Mouse (Mus musculus): ENCODE measurements around the gene Gm13271. TPM values are rescaled to one million over a fixed set of nuclear protein-coding genes. Genes with fewer than 3 reads are reported as not detected.

Gm13271 gene
- polyA plus RNA-seq, 1 experiment from 2014 or later = 0.30 TPM

Other genes starting within 250 kb of the Gm13271 start
- gene Ifnb1, start 232.1 kb upstream of the Gm13271 start, polyA plus RNA-seq (2016; fragmentation: Nextera tagmentation; extraction: Ambion mirVana) = not detected in 2 replicates
- not detected in 2 replicates for gene Ifna15, start 196.6 kb upstream of the Gm13271 start, polyA plus RNA-seq (2016; fragmentation: Nextera tagmentation; extraction: Ambion mirVana)
- not detected in 2 replicates for gene Ifna14, start 183.1 kb upstream of the Gm13271 start, polyA plus RNA-seq (2016; fragmentation: Nextera tagmentation; extraction: Ambion mirVana)
- gene Ifna9, start 162.5 kb upstream of the Gm13271 start, polyA plus RNA-seq (2016; fragmentation: Nextera tagmentation; extraction: Ambion mirVana) = not detected in 2 replicates
- not detected in 2 replicates for gene Ifna12, start 151.5 kb upstream of the Gm13271 start, polyA plus RNA-seq (2016; fragmentation: Nextera tagmentation; extraction: Ambion mirVana)
- not detected in 2 replicates for gene C87499, start 120.5 kb upstream of the Gm13271 start, polyA plus RNA-seq (2016; fragmentation: Nextera tagmentation; extraction: Ambion mirVana)
- gene Ifna13, start 110.4 kb upstream of the Gm13271 start, polyA plus RNA-seq (2016; fragmentation: Nextera tagmentation; extraction: Ambion mirVana) = not detected in 2 replicates
- gene Ifna16, start 77.9 kb upstream of the Gm13271 start, polyA plus RNA-seq (2016; fragmentation: Nextera tagmentation; extraction: Ambion mirVana) = not detected in 2 replicates
- not detected in 2 replicates for gene Ifna2, start 71.0 kb upstream of the Gm13271 start, polyA plus RNA-seq (2016; fragmentation: Nextera tagmentation; extraction: Ambion mirVana)
- gene Ifnab, start 63.5 kb upstream of the Gm13271 start, polyA plus RNA-seq (2016; fragmentation: Nextera tagmentation; extraction: Ambion mirVana) = not detected in 2 replicates
- gene Gm26566, start 33.1 kb upstream of the Gm13271 start, polyA plus RNA-seq (2016; fragmentation: Nextera tagmentation; extraction: Ambion mirVana) = 1.1 and 1.2 TPM in 2 replicates
- 83.9 and 88.7 TPM in 2 replicates for gene Klhl9, start 32.4 kb upstream of the Gm13271 start, polyA plus RNA-seq (2016; fragmentation: Nextera tagmentation; extraction: Ambion mirVana)
- gene Gm13283, start 5.3 kb downstream of the Gm13271 start, polyA plus RNA-seq (2016; fragmentation: Nextera tagmentation; extraction: Ambion mirVana) = 0.28 and 0.36 TPM in 2 replicates
- not detected in 2 replicates for gene Gm13290, start 19.0 kb downstream of the Gm13271 start, polyA plus RNA-seq (2016; fragmentation: Nextera tagmentation; extraction: Ambion mirVana)
- not detected in 2 replicates for gene Gm13289, start 22.1 kb downstream of the Gm13271 start, polyA plus RNA-seq (2016; fragmentation: Nextera tagmentation; extraction: Ambion mirVana)
- gene Gm13272, start 25.0 kb downstream of the Gm13271 start, polyA plus RNA-seq (2016; fragmentation: Nextera tagmentation; extraction: Ambion mirVana) = not detected in 2 replicates
- 0.21 TPM in 1 of 2 replicates, not detected in the other for gene Ifnz, start 27.3 kb downstream of the Gm13271 start, polyA plus RNA-seq (2016; fragmentation: Nextera tagmentation; extraction: Ambion mirVana)
- gene Gm13276, start 30.8 kb downstream of the Gm13271 start, polyA plus RNA-seq (2016; fragmentation: Nextera tagmentation; extraction: Ambion mirVana) = not detected in 2 replicates
- gene Gm13277, start 33.8 kb downstream of the Gm13271 start, polyA plus RNA-seq (2016; fragmentation: Nextera tagmentation; extraction: Ambion mirVana) = not detected in 2 replicates
- gene Gm13278, start 36.7 kb downstream of the Gm13271 start, polyA plus RNA-seq (2016; fragmentation: Nextera tagmentation; extraction: Ambion mirVana) = not detected in 2 replicates
- gene Gm13275, start 39.6 kb downstream of the Gm13271 start, polyA plus RNA-seq (2016; fragmentation: Nextera tagmentation; extraction: Ambion mirVana) = not detected in 2 replicates
- gene Gm13279, start 42.5 kb downstream of the Gm13271 start, polyA plus RNA-seq (2016; fragmentation: Nextera tagmentation; extraction: Ambion mirVana) = not detected in 2 replicates
- gene Gm13285, start 44.8 kb downstream of the Gm13271 start, polyA plus RNA-seq (2016; fragmentation: Nextera tagmentation; extraction: Ambion mirVana) = 0.34 and 0.79 TPM in 2 replicates
- gene Gm13287, start 48.4 kb downstream of the Gm13271 start, polyA plus RNA-seq (2016; fragmentation: Nextera tagmentation; extraction: Ambion mirVana) = not detected in 2 replicates
- not detected in 2 replicates for gene Gm13288, start 50.7 kb downstream of the Gm13271 start, polyA plus RNA-seq (2016; fragmentation: Nextera tagmentation; extraction: Ambion mirVana)
- not detected in 2 replicates for gene Ifna7, start 61.4 kb downstream of the Gm13271 start, polyA plus RNA-seq (2016; fragmentation: Nextera tagmentation; extraction: Ambion mirVana)
- not detected in 2 replicates for gene Ifna11, start 65.1 kb downstream of the Gm13271 start, polyA plus RNA-seq (2016; fragmentation: Nextera tagmentation; extraction: Ambion mirVana)
- not detected in 2 replicates for gene Ifna6, start 72.5 kb downstream of the Gm13271 start, polyA plus RNA-seq (2016; fragmentation: Nextera tagmentation; extraction: Ambion mirVana)
- not detected in 2 replicates for gene Ifna5, start 80.7 kb downstream of the Gm13271 start, polyA plus RNA-seq (2016; fragmentation: Nextera tagmentation; extraction: Ambion mirVana)
- gene Ifna4, start 87.0 kb downstream of the Gm13271 start, polyA plus RNA-seq (2016; fragmentation: Nextera tagmentation; extraction: Ambion mirVana) = not detected in 2 replicates
- gene Ifna1, start 95.2 kb downstream of the Gm13271 start, polyA plus RNA-seq (2016; fragmentation: Nextera tagmentation; extraction: Ambion mirVana) = not detected in 2 replicates
- not detected in 2 replicates for gene Ifne, start 125.3 kb downstream of the Gm13271 start, polyA plus RNA-seq (2016; fragmentation: Nextera tagmentation; extraction: Ambion mirVana)

All from heart, embryonic 10.5 days (tissue).